Mouse (Mus musculus) hindbrain, embryonic 11.5 days (tissue): ENCODE results near the gene Wscd2. TPM values are rescaled to one million over a fixed set of nuclear protein-coding genes. Genes with fewer than 3 reads are reported as not detected.

ENCODE experiments used
- ATAC-seq: fragments of 200-750 bp; cut with Nextera tagmentation; 2 replicates; pipeline ENCODE4 v1.8.0; 2017; ENCODE audit warnings: mild to moderate bottlenecking, moderate TSS enrichment, moderate library complexity; ENCODE audit not compliant: low FRiP score
- DNase-seq: peaks from one replicate; pipeline ENCODE4 v3.0.0-alpha.2; 2015; ENCODE audit warnings: low spot score
- H3K27ac ChIP-seq: fragments of 300-500 bp; sonication (generic); 2 replicates; pipeline ENCODE4 v1.5.1; 2014; ENCODE audit warnings: mild to moderate bottlenecking, low read depth, low read length
- H3K27me3 ChIP-seq: fragments of 300-500 bp; sonication (generic); 2 replicates; pipeline ENCODE4 v1.6.1; 2014; ENCODE audit warnings: mild to moderate bottlenecking, low read length, moderate library complexity, mixed read lengths; ENCODE audit not compliant: control insufficient read depth, insufficient read depth
- H3K36me3 ChIP-seq: fragments of 300-500 bp; sonication (generic); 2 replicates; pipeline ENCODE4 v1.6.1; 2014; ENCODE audit warnings: mild to moderate bottlenecking, low read length, moderate library complexity, mixed read lengths; ENCODE audit not compliant: control insufficient read depth, insufficient read depth
- H3K4me1 ChIP-seq: fragments of 300-500 bp; sonication (generic); replicated peaks from 2 replicates; pipeline ENCODE4 v1.6.1; 2014; ENCODE audit warnings: low read length, mixed read lengths; ENCODE audit not compliant: control insufficient read depth, insufficient read depth
- H3K4me2 ChIP-seq: fragments of 300-500 bp; sonication (generic); replicated peaks from 2 replicates; pipeline ENCODE4 v1.6.1; 2014; ENCODE audit warnings: mild to moderate bottlenecking, low read depth, low read length
- H3K4me3 ChIP-seq: fragments of 300-500 bp; sonication (generic); 2 replicates; pipeline ENCODE4 v1.5.1; 2014; ENCODE audit warnings: low read depth, low read length
- H3K9ac ChIP-seq: fragments of 300-500 bp; sonication (generic); 2 replicates; pipeline ENCODE4 v1.6.1; 2014; ENCODE audit warnings: low read depth, low read length
- H3K9me3 ChIP-seq: fragments of 300-500 bp; sonication (generic); 2 replicates; pipeline ENCODE4 v1.6.1; 2016; ENCODE audit warnings: low read length; ENCODE audit not compliant: control insufficient read depth
- WGBS: fragments of 180-500 bp; shearing (Covaris S2); extraction: QIAGEN DNeasy Blood & Tissue Kit; methylation state at CpG from one replicate; pipeline ENCODE4 v1.1.7; 2014; 5-methylcytosine and 5-hydroxymethylcytosine counted together
- polyA plus RNA-seq: library from polyadenylated mRNA; unstranded; fragments of >200 nt; fragmentation: Nextera tagmentation; extraction: Ambion mirVana; gene quantifications from 2 replicates; pipeline ENCODE4 v1.2.1, GENCODE M21; 2014

Wscd2 gene
- polyA plus RNA-seq, 1 experiment from 2014 or later: 8.5 TPM

DNA sequence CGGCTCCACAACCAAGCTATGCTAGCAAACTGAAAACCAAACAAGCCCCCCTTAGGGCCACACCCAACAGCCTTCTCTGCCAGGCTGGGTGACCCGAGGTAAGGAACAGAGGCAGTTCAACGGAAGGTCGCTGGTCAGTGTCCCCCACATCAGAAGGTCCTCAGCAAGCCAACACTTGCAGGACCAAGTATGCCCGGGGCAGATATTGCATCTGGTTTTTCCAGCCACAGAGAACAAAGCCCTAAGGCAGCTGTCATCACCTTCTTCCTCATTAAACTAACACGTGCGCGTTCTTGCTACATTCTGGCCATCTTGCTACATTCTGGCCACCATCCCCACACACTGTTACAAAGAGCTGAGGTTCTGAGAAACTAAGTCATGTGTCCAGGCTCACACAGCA is 136.2 kb downstream of the Wscd2 start:
- Histone ChIP-seq H3K4me2 (no peak overlapping the region), H3K27ac (no peak overlapping the region), H3K9me3 (no peaks in the 10 kb centered on the region), H3K4me1 (no peaks in the 10 kb centered on the region; the same call in 1 of the 2 replicates), H3K4me3 (no peak overlapping the region), H3K27me3 (no peaks in the 10 kb centered on the region), H3K9ac (no peak overlapping the region), H3K36me3 (no peaks in the 10 kb centered on the region)
- ATAC-seq (no peak), DNase-seq (no peak)
- WGBS: 80% methylated on average over 8 of the region's 8 CpGs

DNA sequence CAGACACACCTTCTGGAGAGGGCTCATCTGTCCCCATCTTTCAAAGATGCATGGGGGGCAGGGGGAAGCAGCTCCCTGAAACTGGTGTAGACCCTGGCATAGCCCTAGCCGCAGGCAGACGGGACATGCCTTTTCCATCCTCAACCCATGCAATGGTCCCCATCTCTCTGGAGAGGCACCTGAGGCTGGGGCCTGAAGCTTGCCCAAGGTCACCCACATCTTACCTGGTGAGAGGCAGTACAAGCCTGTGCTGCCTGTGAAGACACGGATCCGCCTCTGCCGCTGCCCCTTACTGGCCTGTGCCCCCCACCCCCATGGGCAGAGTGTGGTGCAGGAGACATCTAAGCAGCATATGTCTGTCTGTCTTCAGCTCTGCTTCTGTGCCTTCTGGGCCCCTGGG is 136.9 kb downstream of the Wscd2 start:
- Histone ChIP-seq H3K9ac (no peak overlapping the region), H3K9me3 (no peaks in the 10 kb centered on the region), H3K4me1 (no peaks in the 10 kb centered on the region; the same call in 1 of the 2 replicates), H3K4me2 (no peak overlapping the region), H3K27ac (no peak overlapping the region), H3K4me3 (no peak overlapping the region), H3K27me3 (no peaks in the 10 kb centered on the region), H3K36me3 (no peaks in the 10 kb centered on the region)
- ATAC-seq (no peak), DNase-seq (no peak)
- 80% methylated on average over 5 of the region's 5 CpGs for WGBS

DNA sequence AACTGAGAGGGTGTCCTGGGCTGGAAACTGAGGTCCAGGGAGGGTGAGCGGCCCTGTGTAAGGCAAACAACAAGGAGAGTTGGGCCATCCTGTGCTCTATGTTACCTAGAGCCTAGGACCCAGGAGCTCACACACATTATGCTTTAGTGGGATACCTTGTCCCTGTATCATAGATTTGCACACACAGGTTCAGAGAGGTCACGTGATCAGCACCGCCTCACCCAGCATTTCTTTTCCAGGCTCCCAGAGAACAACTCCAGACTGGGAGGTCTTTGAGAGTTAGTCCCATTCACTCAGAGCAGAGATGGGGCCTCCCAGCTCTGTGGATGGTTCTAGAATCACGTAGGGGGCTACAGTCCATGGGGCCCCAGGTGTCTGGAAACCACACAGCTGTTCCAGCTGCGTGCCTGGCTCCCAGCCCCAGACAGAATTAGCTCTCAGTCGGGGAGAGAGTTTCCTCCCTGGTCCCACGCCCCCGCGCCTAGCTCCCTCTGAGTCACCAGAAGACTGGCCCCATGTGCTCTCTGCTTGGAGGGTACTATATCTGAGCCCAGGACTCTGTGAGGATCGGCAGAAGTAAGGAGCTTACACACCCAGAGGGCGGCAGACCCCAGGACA is 137.8 kb downstream of the Wscd2 start:
- no peak overlapping the region for H3K27ac ChIP-seq

GRCm38 (mm10) chr5:113629248-113629647 is 139.1 kb downstream of the Wscd2 start:
- no peak overlapping the region for H3K9ac ChIP-seq
- H3K4me1 ChIP-seq: no peaks in the 10 kb centered on the region; the same call in 1 of the 2 replicates
- no peak overlapping the region for H3K4me2 ChIP-seq
- DNase-seq (no peak), ATAC-seq (no peak)
- H3K36me3 ChIP-seq: no peaks in the 10 kb centered on the region
- no peak overlapping the region for H3K27ac ChIP-seq
- WGBS: 91% methylated on average over 3 of the region's 3 CpGs
- no peaks in the 10 kb centered on the region for H3K9me3 ChIP-seq
- no peak overlapping the region for H3K4me3 ChIP-seq
- no peaks in the 10 kb centered on the region for H3K27me3 ChIP-seq

More for the DNA sequence above, 137.8 kb downstream of the Wscd2 start:
- Histone ChIP-seq H3K9me3 (no peaks in the 10 kb centered on the region), H3K4me3 (no peak overlapping the region), H3K9ac (no peak overlapping the region), H3K27me3 (no peaks in the 10 kb centered on the region), H3K4me2 (no peak overlapping the region), H3K4me1 (no peaks in the 10 kb centered on the region; the same call in 1 of the 2 replicates), H3K36me3 (no peaks in the 10 kb centered on the region)
- DNase-seq (no peak), ATAC-seq (no peak)
- 63% methylated on average over 11 of the region's 11 CpGs for WGBS

GRCm38 (mm10) chr5:113630116-113630515 is 140.0 kb downstream of the Wscd2 start:
- Histone ChIP-seq H3K27ac (no peak overlapping the region), H3K9me3 (no peaks in the 10 kb centered on the region), H3K4me1 (no peaks in the 10 kb centered on the region; the same call in 1 of the 2 replicates), H3K4me2 (no peak overlapping the region), H3K27me3 (no peaks in the 10 kb centered on the region), H3K36me3 (no peaks in the 10 kb centered on the region), H3K4me3 (no peak overlapping the region), H3K9ac (0 out of 2 replicates have a peak overlapping the region, but pooled peaks have one; percentile 7)
- no peak for ATAC-seq
- no peak for DNase-seq
- 67% methylated on average over 10 of the region's 10 CpGs for WGBS

DNA sequence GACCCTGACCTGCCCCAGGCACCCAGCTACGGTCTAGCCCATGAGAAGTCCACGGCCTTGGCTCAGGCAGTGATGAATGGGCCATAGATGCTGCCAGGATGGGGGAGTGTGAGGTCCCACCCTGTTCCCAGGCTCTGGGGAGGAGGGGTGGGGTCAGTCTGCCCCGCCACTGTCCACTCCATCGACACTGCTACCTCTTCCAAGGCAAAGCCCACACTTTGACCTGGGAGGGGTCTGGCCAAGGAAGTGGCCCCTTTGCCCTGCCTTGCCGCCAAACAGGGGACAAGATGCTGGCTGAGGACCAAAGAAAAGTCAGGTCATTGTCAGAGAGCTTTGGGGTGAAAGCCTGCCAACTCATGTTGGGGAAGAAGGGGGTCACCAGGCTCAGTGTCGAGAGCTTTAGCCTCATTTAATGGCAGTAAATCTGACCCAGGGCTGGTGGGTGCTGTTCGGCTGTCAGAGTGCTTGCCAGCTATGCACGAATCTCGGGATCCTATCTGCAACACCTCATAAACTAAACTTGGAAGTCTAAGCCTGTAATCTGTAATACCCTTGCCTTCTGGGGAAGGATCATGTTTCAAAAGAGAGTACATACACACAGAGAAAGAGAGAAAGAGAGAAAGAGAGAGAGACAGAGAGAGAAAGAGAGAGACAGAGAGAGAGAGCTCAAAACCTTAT is 143.0 kb downstream of the Wscd2 start:
- ATAC-seq (no peak), DNase-seq (no peak)
- H3K36me3 ChIP-seq: no peaks in the 10 kb centered on the region
- no peak overlapping the region for H3K27ac ChIP-seq
- no peak overlapping the region for H3K4me3 ChIP-seq
- H3K9ac ChIP-seq: no peak overlapping the region
- no peaks in the 10 kb centered on the region for H3K27me3 ChIP-seq
- no peak overlapping the region for H3K4me2 ChIP-seq
- WGBS: 62% methylated on average over 9 of the region's 9 CpGs
- no peaks in the 10 kb centered on the region for H3K4me1 ChIP-seq
- H3K9me3 ChIP-seq: no peaks in the 10 kb centered on the region

DNA sequence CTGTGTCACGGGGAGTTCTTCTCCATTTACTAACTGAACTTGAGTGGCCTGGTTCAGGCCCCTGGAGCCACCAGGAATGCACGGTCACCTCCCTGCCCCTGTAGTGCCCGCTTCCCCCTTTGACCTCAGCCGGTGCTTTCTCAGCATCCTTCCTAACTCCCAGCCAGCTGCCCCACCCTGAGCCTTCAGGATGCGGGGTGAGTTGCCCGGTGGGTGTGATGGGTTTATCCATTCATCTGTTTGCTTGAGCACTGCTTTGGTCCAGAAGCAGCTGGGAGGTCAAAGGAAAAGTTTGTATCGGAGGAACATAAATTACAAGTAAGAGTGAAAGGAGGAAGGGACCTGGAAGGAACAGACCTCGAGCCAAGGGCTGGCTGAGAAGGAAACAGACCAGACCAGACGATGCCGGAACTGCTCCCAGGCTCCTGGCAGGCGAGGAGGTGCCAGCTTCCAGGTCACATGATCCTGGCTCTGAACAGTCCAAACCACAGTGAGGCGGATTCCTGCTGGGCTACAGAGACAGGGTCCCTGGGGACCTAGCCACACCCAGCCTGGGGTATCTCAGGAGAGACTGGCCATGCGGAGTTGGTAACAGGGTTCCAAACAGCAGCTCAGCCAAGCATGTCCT is 144.0 kb downstream of the Wscd2 start:
- Histone ChIP-seq H3K9ac (no peak overlapping the region), H3K9me3 (no peaks in the 10 kb centered on the region), H3K4me1 (no peaks in the 10 kb centered on the region), H3K36me3 (no peaks in the 10 kb centered on the region), H3K4me3 (no peak overlapping the region), H3K4me2 (no peak overlapping the region), H3K27ac (no peak overlapping the region), H3K27me3 (no peaks in the 10 kb centered on the region)
- 67% methylated on average over 13 of the region's 13 CpGs for WGBS
- ATAC-seq: no peak
- DNase-seq: no peak

DNA sequence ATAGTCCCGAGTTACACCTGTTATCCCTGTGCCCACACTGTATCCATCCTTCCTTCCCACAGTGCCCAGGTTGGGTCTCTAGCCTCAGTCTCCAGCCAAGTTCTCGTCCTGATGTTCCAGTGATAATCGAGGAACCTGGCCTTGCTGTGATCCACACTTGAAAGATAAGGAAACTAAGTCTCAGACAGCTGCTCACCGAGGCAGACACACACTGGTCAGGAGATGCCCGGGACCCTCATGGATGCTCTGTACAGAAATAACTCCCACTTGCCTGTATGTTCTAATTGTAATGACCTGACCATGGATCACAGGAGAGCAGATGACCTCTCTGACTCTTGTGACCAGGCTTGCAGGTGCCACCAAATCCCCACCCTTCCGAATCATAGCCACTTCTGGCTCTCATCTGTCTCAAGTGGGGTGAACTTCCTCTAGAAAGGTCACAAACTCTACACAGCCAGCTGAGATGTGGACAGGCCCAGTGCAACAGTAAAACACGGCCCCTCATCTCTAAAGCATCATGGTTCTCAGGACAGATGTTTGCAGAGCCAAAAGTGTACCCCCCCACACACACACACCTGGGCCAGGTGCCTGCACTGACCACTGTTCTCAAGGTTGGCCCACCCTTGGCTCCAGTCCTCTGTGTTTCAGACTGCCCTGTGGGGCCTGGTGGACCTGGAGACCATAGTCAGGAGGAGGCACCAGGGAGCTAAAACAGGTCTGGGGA is 144.9 kb downstream of the Wscd2 start:
- Histone ChIP-seq H3K4me1 (no peaks in the 10 kb centered on the region), H3K4me2 (no peak overlapping the region), H3K4me3 (no peak overlapping the region), H3K27ac (no peak overlapping the region), H3K27me3 (no peaks in the 10 kb centered on the region), H3K9me3 (no peaks in the 10 kb centered on the region), H3K36me3 (no peaks in the 10 kb centered on the region), H3K9ac (no peak overlapping the region)
- 84% methylated on average over 7 of the region's 7 CpGs for WGBS
- no peak for ATAC-seq
- no peak for DNase-seq
